Mouse (Mus musculus) stomach, embryonic 16.5 days (tissue): ENCODE data around the gene Cacna1e. TPM values are rescaled to one million over a fixed set of nuclear protein-coding genes. Genes with fewer than 3 reads are reported as not detected.

Source experiments
- ATAC-seq: fragments of 200-750 bp; cut with Nextera tagmentation; 2 replicates; pipeline ENCODE4 v1.8.0; 2017; ENCODE audit warnings: moderate number of reproducible peaks, moderate TSS enrichment; ENCODE audit not compliant: insufficient read depth, low FRiP score
- H3K27ac ChIP-seq: fragments of 300-500 bp; sonication (generic); 2 replicates; pipeline ENCODE4 v1.5.1; 2014; ENCODE audit warnings: low read length
- H3K27me3 ChIP-seq: fragments of 300-500 bp; sonication (generic); 2 replicates; pipeline ENCODE4 v1.6.1; 2014; ENCODE audit warnings: low read length, control low read depth, mixed read lengths; ENCODE audit not compliant: control insufficient read depth, insufficient read depth
- H3K36me3 ChIP-seq: fragments of 300-500 bp; sonication (generic); 2 replicates; pipeline ENCODE4 v1.6.1; 2014; ENCODE audit warnings: low read length; ENCODE audit not compliant: control insufficient read depth, insufficient read depth
- H3K4me1 ChIP-seq: fragments of 300-500 bp; sonication (generic); 2 replicates; pipeline ENCODE4 v1.6.1; 2014; ENCODE audit warnings: low read length, control low read depth, mixed read lengths; ENCODE audit not compliant: control insufficient read depth, insufficient read depth
- H3K4me2 ChIP-seq: fragments of 300-500 bp; sonication (generic); 2 replicates; pipeline ENCODE4 v1.6.1; 2014; ENCODE audit warnings: low read depth, low read length, mixed read lengths
- H3K4me3 ChIP-seq: fragments of 300-500 bp; sonication (generic); replicated peaks from 2 replicates; pipeline ENCODE4 v1.5.1; 2014; ENCODE audit warnings: mild to moderate bottlenecking, low read length
- H3K9ac ChIP-seq: fragments of 300-500 bp; sonication (generic); 2 replicates; pipeline ENCODE4 v1.6.1; 2014; ENCODE audit warnings: low read length
- H3K9me3 ChIP-seq: fragments of 300-500 bp; sonication (generic); replicated peaks from 2 replicates; pipeline ENCODE4 v1.6.1; 2016; ENCODE audit warnings: low read length, control low read depth; ENCODE audit not compliant: control insufficient read depth
- WGBS: fragments of 180-500 bp; shearing (Covaris S2); extraction: QIAGEN DNeasy Blood & Tissue Kit; methylation state at CpG from one replicate; pipeline ENCODE4 v1.1.7; 2014; 5-methylcytosine and 5-hydroxymethylcytosine counted together
- polyA plus RNA-seq: library from polyadenylated mRNA; unstranded; fragments of >200 nt; fragmentation: Nextera tagmentation; extraction: Ambion mirVana; gene quantifications from 2 replicates; pipeline ENCODE4 v1.2.1, GENCODE M21; 2015

The Cacna1e gene
- 0.92 and 1.2 TPM in 2 replicates for polyA plus RNA-seq

DNA sequence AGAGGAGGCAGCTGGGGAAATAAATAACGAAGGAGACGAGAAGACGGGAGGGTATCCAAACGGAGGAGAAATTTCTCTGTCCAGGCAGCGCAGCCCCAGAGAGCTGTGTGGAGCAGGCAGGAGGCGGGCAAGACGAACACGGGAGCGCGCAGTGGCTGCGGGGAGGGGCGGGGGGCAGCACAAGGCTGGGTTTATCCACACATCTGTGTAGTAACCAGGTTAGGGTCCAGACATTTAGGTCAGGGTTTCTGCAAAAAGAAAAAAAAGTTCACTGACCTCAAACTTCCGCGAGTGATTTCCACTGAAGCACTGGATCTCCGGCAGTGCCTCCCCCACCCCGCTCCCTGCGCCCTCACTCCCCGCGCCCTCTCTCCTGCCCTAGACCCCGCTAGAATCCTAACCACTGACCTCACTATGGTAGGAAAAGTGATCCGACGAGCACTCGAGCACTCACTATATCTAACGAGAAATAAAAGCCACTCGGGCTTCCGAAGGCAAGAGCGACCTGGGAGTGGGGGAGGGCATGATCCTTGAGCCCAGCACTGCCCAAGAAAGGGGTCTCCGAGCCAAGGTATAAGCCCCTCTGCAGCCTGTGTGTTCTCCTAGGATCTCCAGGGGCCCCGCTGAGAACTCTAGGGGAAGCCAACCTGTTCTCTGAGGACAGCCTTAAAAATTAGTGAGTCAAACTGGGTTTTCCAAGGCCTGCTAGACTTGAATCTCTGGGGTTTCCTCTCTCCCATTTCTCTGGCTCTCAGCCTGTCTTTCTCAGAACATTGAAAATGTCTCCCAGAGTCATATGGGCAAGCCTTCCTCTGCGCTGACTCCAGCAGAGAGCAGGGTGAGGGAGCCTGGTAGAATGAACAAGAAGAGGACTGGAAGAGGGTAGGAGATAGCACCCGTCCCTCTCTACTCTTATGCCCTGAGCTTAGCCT lies at the start of gene Cacna1e:
Gene Cacna1e (minus strand): TSS at position 227 of the 932 bp plus-strand sequence.
- Histone ChIP-seq H3K4me3 (peak within 1 kb of the TSS; percentile 48), H3K9ac (peak within 1 kb of the TSS; percentile 47), H3K4me1 (peaks cover 3% of the 10 kb centered on the region; the same call in 1 of the 2 replicates), H3K27me3 (peaks cover 17% of the 10 kb centered on the region), H3K27ac (no peak within 1 kb of the TSS), H3K9me3 (no peaks in the 10 kb centered on the region), H3K36me3 (no peaks in the 10 kb centered on the region), H3K4me2 (peak within 1 kb of the TSS; percentile 70)
- 10% methylated on average over 31 of the region's 31 CpGs for WGBS
- ATAC-seq, result 0 out of 2 replicates have a peak, but pooled peaks have one; percentile 29

DNA sequence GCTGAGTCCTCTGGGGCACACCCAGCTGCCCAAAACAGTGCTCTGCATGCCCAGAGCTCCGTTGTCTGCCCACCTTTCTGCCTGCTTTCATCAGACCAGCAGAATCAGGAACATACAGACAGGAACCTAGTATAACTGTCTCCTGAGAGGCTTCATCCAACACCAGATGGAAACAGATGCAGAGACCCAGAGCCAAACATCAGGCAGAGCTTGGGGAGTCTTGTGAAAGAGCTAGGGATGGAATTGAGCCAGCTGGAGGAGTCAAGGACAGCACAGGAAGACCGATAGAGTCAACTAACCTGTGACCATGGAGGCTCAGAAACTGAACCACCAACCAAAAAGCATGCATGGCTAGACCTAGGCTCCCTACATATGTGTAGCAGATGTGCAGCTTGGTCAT lies 34.1 kb upstream of the Cacna1e start:
- Histone ChIP-seq H3K4me1 (no peaks in the 10 kb centered on the region), H3K4me2 (no peak overlapping the region), H3K4me3 (no peak overlapping the region), H3K9ac (no peak overlapping the region), H3K27me3 (no peaks in the 10 kb centered on the region), H3K36me3 (no peaks in the 10 kb centered on the region), H3K9me3 (no peaks in the 10 kb centered on the region), H3K27ac (no peak overlapping the region)
- ATAC-seq, result no peak
- WGBS, result 61% methylated on average over 2 of the region's 2 CpGs

DNA sequence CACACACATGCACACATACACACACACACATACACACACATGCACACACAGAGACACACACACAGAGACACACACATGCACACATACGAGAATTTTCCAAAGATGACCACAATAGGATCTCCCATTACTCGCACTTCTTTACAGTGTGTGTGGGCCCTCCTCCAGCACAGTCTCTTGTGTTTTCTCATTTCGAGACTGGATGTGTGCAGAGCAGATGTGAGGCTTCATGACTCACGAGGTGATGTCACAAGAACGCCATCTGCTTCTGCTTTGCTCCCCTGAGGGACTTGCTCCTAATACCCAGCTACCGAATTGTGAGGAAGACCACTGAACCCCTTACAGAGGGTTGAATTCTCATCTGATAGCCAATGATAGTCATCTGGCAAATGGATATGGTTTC lies 33.1 kb upstream of the Cacna1e start:
- Histone ChIP-seq H3K27ac (no peak overlapping the region), H3K4me2 (no peak overlapping the region), H3K27me3 (no peaks in the 10 kb centered on the region), H3K9me3 (no peaks in the 10 kb centered on the region), H3K4me3 (no peak overlapping the region), H3K9ac (no peak overlapping the region), H3K36me3 (no peaks in the 10 kb centered on the region), H3K4me1 (no peaks in the 10 kb centered on the region)
- WGBS, result 60% methylated on average over 6 of the region's 6 CpGs
- ATAC-seq, result no peak

DNA sequence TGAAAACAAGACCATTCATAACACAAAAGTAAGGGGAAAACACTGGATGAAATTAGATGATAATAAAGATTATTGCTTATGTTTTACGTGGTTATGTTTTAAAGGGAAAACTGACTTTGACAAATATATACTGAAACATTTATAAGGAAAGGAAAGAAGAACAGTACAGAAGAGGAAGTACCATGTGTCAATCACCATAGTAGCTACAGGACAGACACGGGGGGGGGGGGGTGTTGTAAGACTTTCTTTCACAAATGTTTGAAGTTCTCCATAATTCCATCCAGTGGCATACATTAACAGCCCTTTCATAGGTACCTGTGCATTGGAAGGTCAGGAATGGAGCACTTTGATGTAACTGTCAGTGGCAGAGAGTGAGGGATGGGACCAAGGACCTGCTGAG lies 25.3 kb upstream of the Cacna1e start:
- 76% methylated on average over 2 of the region's 2 CpGs for WGBS
- no peaks in the 10 kb centered on the region for H3K4me1 ChIP-seq
- H3K9ac ChIP-seq, result no peak overlapping the region
- H3K4me2 ChIP-seq, result no peak overlapping the region
- H3K4me3 ChIP-seq, result no peak overlapping the region
- no peak for ATAC-seq
- no peaks in the 10 kb centered on the region for H3K27me3 ChIP-seq
- no peak overlapping the region for H3K27ac ChIP-seq
- H3K9me3 ChIP-seq, result no peaks in the 10 kb centered on the region
- no peaks in the 10 kb centered on the region for H3K36me3 ChIP-seq

- Histone ChIP-seq H3K4me3 (no peak overlapping the region), H3K4me1 (no peaks in the 10 kb centered on the region), H3K27me3 (no peaks in the 10 kb centered on the region), H3K36me3 (no peaks in the 10 kb centered on the region), H3K9me3 (no peaks in the 10 kb centered on the region), H3K27ac (no peak overlapping the region), H3K9ac (no peak overlapping the region), H3K4me2 (no peak overlapping the region)
- ATAC-seq, result no peak
- 73% methylated on average over 2 of the region's 2 CpGs for WGBS
Observed at GRCm38 (mm10) chr1:154897390-154897789, 13.1 kb upstream of the Cacna1e start.

DNA sequence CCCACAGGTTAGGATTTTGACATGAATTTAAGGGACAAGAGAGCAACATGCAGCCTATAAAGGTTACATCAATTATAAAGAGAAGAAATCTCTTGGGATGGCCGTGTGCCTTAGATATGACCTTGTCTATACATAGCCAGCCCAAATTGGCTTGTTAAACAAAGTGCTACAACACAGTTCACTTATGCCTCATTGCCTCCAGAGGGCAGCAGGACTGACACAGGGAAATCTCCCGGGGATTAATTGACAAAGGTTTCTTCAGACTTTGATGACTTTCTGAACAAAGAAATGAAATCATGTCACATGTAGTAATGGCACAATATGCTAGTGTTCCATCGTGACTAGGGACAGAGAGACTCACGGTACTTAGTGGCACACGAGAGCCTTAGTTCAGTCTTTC lies 5.9 kb upstream of the Cacna1e start:
- Histone ChIP-seq H3K4me2 (no peak overlapping the region), H3K9ac (no peak overlapping the region), H3K9me3 (no peaks in the 10 kb centered on the region), H3K4me3 (no peak overlapping the region), H3K27me3 (peaks cover 4% of the 10 kb centered on the region; the same call in 1 of the 2 replicates), H3K27ac (no peak overlapping the region), H3K4me1 (no peaks in the 10 kb centered on the region), H3K36me3 (no peaks in the 10 kb centered on the region)
- no peak for ATAC-seq
- 74% methylated on average over 5 of the region's 5 CpGs for WGBS

- H3K27ac ChIP-seq, result no peak overlapping the region
- peaks cover 7% of the 10 kb centered on the region for H3K27me3 ChIP-seq
- ATAC-seq, result no peak
- WGBS, result 81% methylated on average over 5 of the region's 5 CpGs
- H3K4me1 ChIP-seq, result peaks cover 3% of the 10 kb centered on the region; the same call in 1 of the 2 replicates
- H3K9me3 ChIP-seq, result no peaks in the 10 kb centered on the region
- H3K9ac ChIP-seq, result no peak overlapping the region
- H3K4me3 ChIP-seq, result no peak overlapping the region
- H3K36me3 ChIP-seq, result no peaks in the 10 kb centered on the region
- no peak overlapping the region for H3K4me2 ChIP-seq
Observed at GRCm38 (mm10) chr1:154888495-154888894, 4.2 kb upstream of the Cacna1e start.

- no peak overlapping the region for H3K4me3 ChIP-seq
- H3K27ac ChIP-seq, result no peak overlapping the region
- H3K4me1 ChIP-seq, result peaks cover 3% of the 10 kb centered on the region; the same call in 1 of the 2 replicates
- no peaks in the 10 kb centered on the region for H3K9me3 ChIP-seq
- no peak overlapping the region for H3K4me2 ChIP-seq
- H3K9ac ChIP-seq, result no peak overlapping the region
- no peaks in the 10 kb centered on the region for H3K36me3 ChIP-seq
- peaks cover 12% of the 10 kb centered on the region for H3K27me3 ChIP-seq
- no peak for ATAC-seq
- WGBS, result 71% methylated on average over 5 of the region's 5 CpGs
Observed at GRCm38 (mm10) chr1:154888018-154888417, 3.7 kb upstream of the Cacna1e start.

DNA sequence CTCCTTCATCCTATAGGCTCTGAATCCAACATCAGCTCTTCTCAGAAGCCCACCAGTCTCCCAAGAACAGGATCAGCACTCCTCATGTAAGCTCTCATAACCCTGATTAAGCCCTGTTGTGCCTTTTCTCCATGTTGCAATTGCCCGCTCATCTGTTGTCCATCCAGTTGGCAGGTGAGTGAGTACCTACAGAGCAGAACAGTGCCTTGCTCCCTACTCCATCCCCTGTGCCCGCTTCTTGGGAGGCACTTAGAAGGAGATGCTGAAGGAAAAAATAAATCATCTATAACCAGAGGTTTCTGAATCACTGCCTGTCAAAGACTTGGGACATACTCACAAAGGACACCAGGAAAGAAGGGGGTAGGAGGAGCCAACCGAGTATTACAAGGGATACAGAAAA lies 3.2 kb upstream of the Cacna1e start:
- Histone ChIP-seq H3K27me3 (peaks cover 17% of the 10 kb centered on the region), H3K4me1 (peaks cover 3% of the 10 kb centered on the region; the same call in 1 of the 2 replicates), H3K36me3 (no peaks in the 10 kb centered on the region), H3K4me2 (no peak overlapping the region), H3K4me3 (no peak overlapping the region), H3K9ac (no peak overlapping the region), H3K9me3 (no peaks in the 10 kb centered on the region), H3K27ac (no peak overlapping the region)
- ATAC-seq, result no peak
- WGBS, result 81% methylated on average over 3 of the region's 3 CpGs
